Mouse (Mus musculus): ENCODE results near the gene Fig4. TPM values are rescaled to one million over a fixed set of nuclear protein-coding genes. Genes with fewer than 3 reads are reported as not detected.

Fig4 gene
- total and polyA plus RNA-seq, 2 experiments from 2014 or later, result 30.4 to 32.6 TPM

- no peak for TF ChIP-seq CTCF (IDR thresholded peaks at IDR 0.05; ENCODE audit: low read depth)
- peaks cover 11% of the 10 kb centered on the region for H3K4me1 ChIP-seq (ENCODE audit: insufficient read depth, low read length)
- H3K36me3 ChIP-seq (ENCODE audit: insufficient read depth, low read length), result no peaks in the 10 kb centered on the region
- DNase-seq (ENCODE audit: low spot score), result no peak
- no peaks in the 10 kb centered on the region for H3K9me3 ChIP-seq (ENCODE audit: low read length)
- H3K27ac ChIP-seq, result no peak overlapping the region
- WGBS, result 90% methylated on average over 5 of the region's 5 CpGs
- H3K27me3 ChIP-seq (ENCODE audit: insufficient read depth, low read length), result no peaks in the 10 kb centered on the region
- no peak overlapping the region for H3K4me2 ChIP-seq (ENCODE audit: low read depth, low read length)
- no peak for ATAC-seq
- H3K4me3 ChIP-seq (ENCODE audit: low read length), result no peak overlapping the region
- no peak overlapping the region for H3K9ac ChIP-seq (replicated peaks; ENCODE audit: low read length)
Observed at GRCm38 (mm10) chr10:41153229-41153750, 149.8 kb downstream of the Fig4 start.

DNA sequence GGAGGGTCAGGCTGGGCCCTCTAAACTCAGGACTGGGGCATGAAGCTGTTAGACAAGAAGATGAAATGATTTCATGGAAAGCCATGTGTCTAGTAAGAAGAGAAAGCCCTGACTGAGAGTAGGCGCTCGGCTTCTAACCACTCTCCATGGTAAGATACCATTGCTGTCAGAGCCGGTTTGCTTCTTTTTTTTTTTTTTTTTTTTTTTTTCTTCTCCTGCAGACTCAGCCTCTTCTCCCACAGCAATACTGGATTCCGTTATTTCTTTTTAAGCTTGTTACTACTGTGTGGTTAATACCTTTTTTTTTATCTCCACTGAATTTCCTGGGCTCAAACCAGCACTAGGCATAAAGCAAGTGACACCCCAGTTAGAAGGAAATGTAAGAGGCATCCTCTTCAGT is 151.2 kb downstream of the Fig4 start:
- ATAC-seq (no peak), DNase-seq (ENCODE audit: low spot score) (no peak)
- Histone ChIP-seq H3K9me3 (ENCODE audit: low read length) (no peaks in the 10 kb centered on the region), H3K36me3 (ENCODE audit: insufficient read depth, low read length) (no peaks in the 10 kb centered on the region), H3K27me3 (ENCODE audit: insufficient read depth, low read length) (no peaks in the 10 kb centered on the region), H3K9ac (replicated peaks; ENCODE audit: low read length) (no peak overlapping the region), H3K27ac (no peak overlapping the region), H3K4me3 (ENCODE audit: low read length) (no peak overlapping the region), H3K4me1 (ENCODE audit: insufficient read depth, low read length) (peaks cover 11% of the 10 kb centered on the region), H3K4me2 (ENCODE audit: low read depth, low read length) (peak overlapping the region; percentile 33; the same call in 1 of the 2 replicates)
- no peak for TF ChIP-seq CTCF (IDR thresholded peaks at IDR 0.05; ENCODE audit: low read depth)
- WGBS, result 64% methylated on average over 4 of the region's 4 CpGs

DNA sequence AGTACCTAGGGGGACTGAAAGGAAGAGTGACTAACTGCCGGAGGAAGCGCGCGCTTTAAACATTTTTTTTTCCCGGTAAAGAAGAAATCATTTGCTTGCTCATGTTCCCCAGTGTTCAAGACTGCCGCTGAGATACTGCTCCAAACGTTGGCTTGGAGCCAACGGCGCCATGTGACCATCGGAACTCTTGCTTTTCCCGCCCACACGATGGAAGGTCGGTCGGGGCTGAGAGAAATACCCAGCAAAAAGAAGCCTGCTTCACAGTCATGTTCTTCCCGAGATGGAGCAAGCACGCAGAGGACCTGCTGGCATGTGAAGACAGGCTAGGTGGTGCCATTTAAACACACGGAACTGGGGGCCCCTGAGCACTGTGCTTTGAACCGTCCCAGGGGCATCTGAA is 151.6 kb downstream of the Fig4 start:
- no peak for ATAC-seq
- Histone ChIP-seq H3K27ac (no peak overlapping the region), H3K36me3 (ENCODE audit: insufficient read depth, low read length) (no peaks in the 10 kb centered on the region), H3K9me3 (ENCODE audit: low read length) (no peaks in the 10 kb centered on the region), H3K4me2 (ENCODE audit: low read depth, low read length) (peak overlapping the region; percentile 33; the same call in 1 of the 2 replicates), H3K27me3 (ENCODE audit: insufficient read depth, low read length) (no peaks in the 10 kb centered on the region), H3K4me1 (ENCODE audit: insufficient read depth, low read length) (peaks cover 11% of the 10 kb centered on the region), H3K4me3 (ENCODE audit: low read length) (no peak overlapping the region), H3K9ac (replicated peaks; ENCODE audit: low read length) (no peak overlapping the region)
- TF ChIP-seq CTCF (IDR thresholded peaks at IDR 0.05; ENCODE audit: low read depth), result no peak
- 44% methylated on average over 18 of the region's 18 CpGs for WGBS
- DNase-seq (ENCODE audit: low spot score), result peak; percentile 65

DNA sequence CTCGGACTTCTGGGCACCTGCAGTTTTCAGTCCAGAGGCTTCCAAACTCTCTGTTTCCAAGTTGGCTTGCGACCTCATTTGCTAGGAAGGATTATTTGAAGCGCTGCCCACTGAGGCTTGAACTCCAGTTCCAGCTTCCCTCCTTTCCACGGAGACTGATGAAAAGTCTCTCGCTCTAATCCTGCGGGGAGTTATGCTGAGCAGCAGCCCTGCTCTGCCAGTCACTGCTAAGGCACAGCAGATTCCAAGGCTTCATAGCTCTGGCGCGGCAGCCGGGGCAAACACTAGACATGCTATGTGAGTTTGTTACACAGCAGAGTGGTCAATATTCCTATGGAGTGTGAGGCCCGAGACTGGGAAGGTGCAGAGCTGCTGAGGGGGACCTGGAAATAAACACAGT is 152.0 kb downstream of the Fig4 start:
- Histone ChIP-seq H3K4me2 (ENCODE audit: low read depth, low read length) (peak overlapping the region; percentile 33; the same call in 1 of the 2 replicates), H3K27ac (no peak overlapping the region), H3K9me3 (ENCODE audit: low read length) (no peaks in the 10 kb centered on the region), H3K9ac (replicated peaks; ENCODE audit: low read length) (no peak overlapping the region), H3K4me3 (ENCODE audit: low read length) (no peak overlapping the region), H3K27me3 (ENCODE audit: insufficient read depth, low read length) (no peaks in the 10 kb centered on the region), H3K36me3 (ENCODE audit: insufficient read depth, low read length) (no peaks in the 10 kb centered on the region), H3K4me1 (ENCODE audit: insufficient read depth, low read length) (peaks cover 11% of the 10 kb centered on the region)
- no peak; the same call in 1 of the 2 replicates for ATAC-seq
- 47% methylated on average over 10 of the region's 10 CpGs for WGBS
- peak; percentile 40 for DNase-seq (ENCODE audit: low spot score)
- no peak for TF ChIP-seq CTCF (IDR thresholded peaks at IDR 0.05; ENCODE audit: low read depth)

- no peak overlapping the region for H3K9ac ChIP-seq (replicated peaks; ENCODE audit: low read length)
- 56% methylated on average over 2 of the region's 2 CpGs for WGBS
- no peak for DNase-seq (ENCODE audit: low spot score)
- no peak overlapping the region for H3K27ac ChIP-seq
- TF ChIP-seq CTCF (IDR thresholded peaks at IDR 0.05; ENCODE audit: low read depth), result no peak
- ATAC-seq, result no peak
- peaks cover 11% of the 10 kb centered on the region for H3K4me1 ChIP-seq (ENCODE audit: insufficient read depth, low read length)
- no peaks in the 10 kb centered on the region for H3K36me3 ChIP-seq (ENCODE audit: insufficient read depth, low read length)
- no peaks in the 10 kb centered on the region for H3K27me3 ChIP-seq (ENCODE audit: insufficient read depth, low read length)
- no peak overlapping the region for H3K4me2 ChIP-seq (ENCODE audit: low read depth, low read length)
- no peak overlapping the region for H3K4me3 ChIP-seq (ENCODE audit: low read length)
- H3K9me3 ChIP-seq (ENCODE audit: low read length), result no peaks in the 10 kb centered on the region
Observed at GRCm38 (mm10) chr10:41150496-41150895, 152.6 kb downstream of the Fig4 start.

DNA sequence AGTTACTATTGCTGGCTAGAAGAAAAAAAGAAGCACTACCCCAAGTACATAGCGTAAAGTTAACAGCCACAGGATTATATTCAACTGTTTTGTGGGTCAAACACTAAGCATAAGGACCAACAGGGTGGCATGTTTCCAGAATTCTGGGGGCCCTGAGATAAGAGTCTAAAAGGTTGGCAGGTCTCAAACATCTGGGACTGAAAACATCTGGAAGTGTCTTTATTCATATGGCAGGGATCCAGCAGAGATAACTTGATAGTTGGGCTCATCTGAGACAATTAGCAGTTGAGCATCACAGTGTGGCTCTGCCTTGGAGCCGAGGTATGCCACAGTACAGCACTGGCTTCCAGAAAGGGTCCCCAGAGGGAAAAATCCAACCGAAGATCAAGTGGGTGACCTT is 153.8 kb downstream of the Fig4 start:
- Histone ChIP-seq H3K36me3 (ENCODE audit: insufficient read depth, low read length) (no peaks in the 10 kb centered on the region), H3K9ac (replicated peaks; ENCODE audit: low read length) (no peak overlapping the region), H3K27me3 (ENCODE audit: insufficient read depth, low read length) (no peaks in the 10 kb centered on the region), H3K9me3 (ENCODE audit: low read length) (no peaks in the 10 kb centered on the region), H3K4me1 (ENCODE audit: insufficient read depth, low read length) (peaks cover 11% of the 10 kb centered on the region), H3K27ac (no peak overlapping the region), H3K4me3 (ENCODE audit: low read length) (no peak overlapping the region), H3K4me2 (ENCODE audit: low read depth, low read length) (no peak overlapping the region)
- 80% methylated on average over 3 of the region's 3 CpGs for WGBS
- DNase-seq (ENCODE audit: low spot score) (no peak), ATAC-seq (no peak)
- TF ChIP-seq CTCF (IDR thresholded peaks at IDR 0.05; ENCODE audit: low read depth), result no peak

- 49% methylated on average over 2 of the region's 2 CpGs for WGBS
- no peak for TF ChIP-seq CTCF (IDR thresholded peaks at IDR 0.05; ENCODE audit: low read depth)
- H3K9ac ChIP-seq (replicated peaks; ENCODE audit: low read length), result no peak overlapping the region
- no peak overlapping the region for H3K27ac ChIP-seq
- no peaks in the 10 kb centered on the region for H3K9me3 ChIP-seq (ENCODE audit: low read length)
- H3K4me3 ChIP-seq (ENCODE audit: low read length), result no peak overlapping the region
- peaks cover 3% of the 10 kb centered on the region; the same call in 1 of the 2 replicates for H3K4me1 ChIP-seq (ENCODE audit: insufficient read depth, low read length)
- DNase-seq (ENCODE audit: low spot score), result no peak
- H3K27me3 ChIP-seq (ENCODE audit: insufficient read depth, low read length), result no peaks in the 10 kb centered on the region
- no peak for ATAC-seq
- H3K36me3 ChIP-seq (ENCODE audit: insufficient read depth, low read length), result no peaks in the 10 kb centered on the region
- no peak overlapping the region for H3K4me2 ChIP-seq (ENCODE audit: low read depth, low read length)
Observed at GRCm38 (mm10) chr10:41146141-41146540, 156.9 kb downstream of the Fig4 start.

Other genes starting within 250 kb of the Fig4 start
- gene Gpr6, start 231.0 kb downstream of the Fig4 start, total RNA-seq (2014; rRNA removed), result 2.1 and 2.4 TPM in 2 replicates
- 0.64 and 0.90 TPM in 2 replicates for gene Gpr6, start 231.0 kb downstream of the Fig4 start, polyA plus RNA-seq (2015; fragmentation: Nextera tagmentation; extraction: Ambion mirVana)
- gene Ak9, start 720 bp upstream of the Fig4 start, total RNA-seq (2014; rRNA removed), result 0.18 and 0.21 TPM in 2 replicates
- gene Ak9, start 720 bp upstream of the Fig4 start, polyA plus RNA-seq (2015; fragmentation: Nextera tagmentation; extraction: Ambion mirVana), result 0.25 and 0.39 TPM in 2 replicates
- gene Zbtb24, start 147.1 kb upstream of the Fig4 start, total RNA-seq (2014; rRNA removed), result 19.8 and 21.0 TPM in 2 replicates
- 14.3 and 16.6 TPM in 2 replicates for gene Zbtb24, start 147.1 kb upstream of the Fig4 start, polyA plus RNA-seq (2015; fragmentation: Nextera tagmentation; extraction: Ambion mirVana)
- 27.9 and 53.5 TPM in 2 replicates for gene Mical1, start 173.1 kb upstream of the Fig4 start, total RNA-seq (2014; rRNA removed)
- gene Mical1, start 173.1 kb upstream of the Fig4 start, polyA plus RNA-seq (2015; fragmentation: Nextera tagmentation; extraction: Ambion mirVana), result 22.2 and 23.6 TPM in 2 replicates
- gene Smpd2, start 187.1 kb upstream of the Fig4 start, total RNA-seq (2014; rRNA removed), result 48.0 and 74.5 TPM in 2 replicates
- gene Smpd2, start 187.1 kb upstream of the Fig4 start, polyA plus RNA-seq (2015; fragmentation: Nextera tagmentation; extraction: Ambion mirVana), result 50.5 and 52.3 TPM in 2 replicates
- 1.8 and 3.7 TPM in 2 replicates for gene Ppil6, start 187.2 kb upstream of the Fig4 start, total RNA-seq (2014; rRNA removed)
- gene Ppil6, start 187.2 kb upstream of the Fig4 start, polyA plus RNA-seq (2015; fragmentation: Nextera tagmentation; extraction: Ambion mirVana), result 6.5 and 7.7 TPM in 2 replicates
- 31.3 and 35.7 TPM in 2 replicates for gene Cd164, start 216.2 kb upstream of the Fig4 start, total RNA-seq (2014; rRNA removed)
- gene Cd164, start 216.2 kb upstream of the Fig4 start, polyA plus RNA-seq (2015; fragmentation: Nextera tagmentation; extraction: Ambion mirVana), result 61.8 and 61.9 TPM in 2 replicates

All from hindbrain, postnatal 0 days (tissue).